Mouse (Mus musculus): Measurements from ENCODE around the gene Tbxa2r. TPM values are rescaled to one million over a fixed set of nuclear protein-coding genes. Genes with fewer than 3 reads are reported as not detected.
A peak's percentile ranks its signal among the peaks of the same experiment; 100 is the strongest.

Tbxa2r gene
- polyA plus RNA-seq, 1 experiment from 2014 or later, result 25.3 TPM

DNA sequence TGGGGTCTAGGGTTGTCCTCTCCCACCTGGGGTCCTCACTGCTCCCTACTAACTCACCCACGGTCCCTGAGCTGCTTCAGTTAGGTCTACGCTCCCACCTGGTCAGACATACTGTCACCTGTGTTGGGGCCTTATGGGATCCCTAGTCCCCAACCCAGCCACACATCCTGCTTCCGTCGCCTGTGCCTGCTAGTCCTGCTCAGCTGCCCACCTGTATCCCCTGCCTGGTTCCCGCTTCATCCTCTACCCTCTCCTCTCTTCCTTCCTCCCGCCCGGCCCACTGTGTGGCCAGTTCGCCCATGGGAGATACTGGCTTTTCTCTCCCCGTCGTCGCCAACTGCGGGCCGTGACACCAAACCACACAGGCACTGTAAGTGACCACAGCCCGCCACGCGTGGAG, 12.9 kb upstream of the Tbxa2r start:
- Histone ChIP-seq H3K4me1 (peaks cover 36% of the 10 kb centered on the region), H3K4me3 (replicated peaks) (no peak overlapping the region), H3K4me2 (no peak overlapping the region), H3K27ac (no peak overlapping the region), H3K36me3 (peaks cover 32% of the 10 kb centered on the region), H3K9ac (no peak overlapping the region), H3K27me3 (replicated peaks) (no peaks in the 10 kb centered on the region), H3K9me3 (no peaks in the 10 kb centered on the region)
- ATAC-seq (ENCODE audit: insufficient read depth, low FRiP score, low read depth), result no peak
- 94% methylated on average over 16 of the region's 16 CpGs for WGBS

DNA sequence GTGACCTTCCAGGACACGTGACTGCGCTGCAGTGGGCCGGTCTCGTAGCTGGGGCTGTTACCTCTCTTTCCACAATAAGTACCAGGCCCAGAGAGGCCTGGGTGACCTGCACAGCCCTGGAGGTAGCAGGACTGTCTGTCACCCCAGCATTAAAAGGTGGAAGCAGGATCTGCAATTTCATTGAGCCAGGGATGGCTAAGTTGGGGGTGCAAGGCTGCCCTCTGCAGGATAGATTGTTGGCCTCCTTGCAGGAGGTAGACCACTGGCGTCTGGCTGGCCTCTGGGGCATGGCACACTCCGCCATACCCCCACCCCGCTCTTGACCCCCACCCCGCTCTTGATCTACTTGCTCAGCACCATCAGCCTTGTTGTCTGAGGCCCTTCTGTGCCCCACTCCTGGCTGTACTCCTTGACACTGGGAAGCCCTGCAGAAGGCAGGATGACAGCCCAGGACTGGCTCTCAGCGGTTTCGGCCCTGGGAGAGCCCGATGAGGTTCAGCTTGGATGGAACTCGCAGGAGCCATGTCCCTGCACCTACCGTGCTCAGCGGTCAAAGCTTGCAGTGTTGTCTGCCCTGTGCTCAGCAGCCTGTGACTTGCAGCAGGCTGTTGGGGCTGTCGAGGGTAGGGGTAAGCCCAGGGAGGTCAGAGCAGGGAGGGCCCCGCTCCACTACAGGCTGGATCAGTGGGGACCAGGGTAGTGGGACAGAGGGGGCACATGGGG, 12.0 kb upstream of the Tbxa2r start:
- peak overlapping the region; percentile 55 for H3K4me2 ChIP-seq
- H3K4me3 ChIP-seq (replicated peaks), result peak overlapping the region; percentile 28
- peaks cover 36% of the 10 kb centered on the region for H3K4me1 ChIP-seq
- no peaks in the 10 kb centered on the region for H3K9me3 ChIP-seq
- H3K27me3 ChIP-seq (replicated peaks), result no peaks in the 10 kb centered on the region
- peak overlapping the region; percentile 13; the same call in 1 of the 2 replicates for H3K9ac ChIP-seq
- ATAC-seq (ENCODE audit: insufficient read depth, low FRiP score, low read depth), result no peak
- H3K36me3 ChIP-seq, result peaks cover 25% of the 10 kb centered on the region
- peak overlapping the region; percentile 65 for H3K27ac ChIP-seq
- WGBS, result 50% methylated on average over 16 of the region's 16 CpGs

- peak overlapping the region; percentile 13; the same call in 1 of the 2 replicates for H3K9ac ChIP-seq
- H3K27me3 ChIP-seq (replicated peaks), result no peaks in the 10 kb centered on the region
- H3K9me3 ChIP-seq, result no peaks in the 10 kb centered on the region
- H3K27ac ChIP-seq, result peak overlapping the region; percentile 65; the same call in 1 of the 2 replicates
- 17% methylated on average over 20 of the region's 20 CpGs for WGBS
- peak overlapping the region; percentile 28 for H3K4me3 ChIP-seq (replicated peaks)
- ATAC-seq (ENCODE audit: insufficient read depth, low FRiP score, low read depth), result no peak
- peak overlapping the region; percentile 55 for H3K4me2 ChIP-seq
- H3K36me3 ChIP-seq, result peaks cover 21% of the 10 kb centered on the region
- H3K4me1 ChIP-seq, result peaks cover 42% of the 10 kb centered on the region
Observed at GRCm38 (mm10) chr10:81317273-81317672, 11.3 kb upstream of the Tbxa2r start.

DNA sequence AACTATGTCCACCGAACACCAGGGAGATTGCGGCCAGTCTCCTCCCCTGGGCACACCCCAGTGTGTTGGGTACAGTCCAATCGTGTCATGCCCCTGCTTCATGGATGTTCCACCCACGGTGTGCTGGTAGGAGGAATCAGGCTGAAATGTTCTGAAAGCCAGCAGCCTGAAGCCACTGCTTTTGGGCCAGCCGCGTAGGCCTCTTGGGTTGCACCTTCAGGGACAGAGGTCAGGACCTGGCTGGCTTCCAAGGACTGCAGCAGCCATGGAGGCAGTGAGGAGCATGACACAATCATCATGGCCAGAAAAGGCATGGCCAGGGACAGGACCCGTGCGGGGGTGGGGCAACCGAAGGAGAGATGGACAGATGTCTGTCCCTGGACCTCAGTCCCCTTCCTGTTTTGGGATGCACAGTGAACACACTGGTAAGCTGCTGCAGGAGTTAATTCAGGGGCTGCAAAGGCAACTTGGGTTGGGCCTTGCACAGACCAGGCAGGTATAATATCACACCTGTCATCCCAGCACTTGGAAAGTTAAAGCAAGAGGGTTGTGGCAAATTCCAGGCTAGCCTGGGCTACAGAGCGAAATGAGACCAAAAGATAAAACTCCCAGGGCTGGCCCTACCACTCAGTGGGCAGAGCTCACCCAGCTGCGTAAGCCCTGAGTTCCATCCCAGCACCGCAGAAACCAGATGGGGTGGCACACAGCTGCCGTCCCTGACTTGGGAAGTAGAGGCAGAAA, 9.8 kb upstream of the Tbxa2r start:
- H3K36me3 ChIP-seq, result peaks cover 30% of the 10 kb centered on the region
- no peaks in the 10 kb centered on the region for H3K27me3 ChIP-seq (replicated peaks)
- 0 out of 2 replicates have a peak overlapping the region, but pooled peaks have one; percentile 10 for H3K9ac ChIP-seq
- no peak for ATAC-seq (ENCODE audit: insufficient read depth, low FRiP score, low read depth)
- H3K9me3 ChIP-seq, result no peaks in the 10 kb centered on the region
- 87% methylated on average over 13 of the region's 13 CpGs for WGBS
- H3K4me1 ChIP-seq, result peaks cover 46% of the 10 kb centered on the region
- peak overlapping the region; percentile 99; the same call in 1 of the 2 replicates for H3K4me3 ChIP-seq (replicated peaks)
- H3K27ac ChIP-seq, result peak overlapping the region; percentile 92; the same call in 1 of the 2 replicates
- H3K4me2 ChIP-seq, result peak overlapping the region; percentile 78

- Histone ChIP-seq H3K4me2 (peak overlapping the region; percentile 78), H3K27ac (peak overlapping the region; percentile 92), H3K9me3 (no peaks in the 10 kb centered on the region), H3K9ac (peak overlapping the region; percentile 10; the same call in 1 of the 2 replicates), H3K4me3 (replicated peaks) (peak overlapping the region; percentile 99), H3K27me3 (replicated peaks) (no peaks in the 10 kb centered on the region), H3K4me1 (peaks cover 46% of the 10 kb centered on the region), H3K36me3 (peaks cover 35% of the 10 kb centered on the region)
- no peak for ATAC-seq (ENCODE audit: insufficient read depth, low FRiP score, low read depth)
- WGBS, result 26% methylated on average over 8 of the region's 8 CpGs
Observed at GRCm38 (mm10) chr10:81319330-81319699, 9.2 kb upstream of the Tbxa2r start.

DNA sequence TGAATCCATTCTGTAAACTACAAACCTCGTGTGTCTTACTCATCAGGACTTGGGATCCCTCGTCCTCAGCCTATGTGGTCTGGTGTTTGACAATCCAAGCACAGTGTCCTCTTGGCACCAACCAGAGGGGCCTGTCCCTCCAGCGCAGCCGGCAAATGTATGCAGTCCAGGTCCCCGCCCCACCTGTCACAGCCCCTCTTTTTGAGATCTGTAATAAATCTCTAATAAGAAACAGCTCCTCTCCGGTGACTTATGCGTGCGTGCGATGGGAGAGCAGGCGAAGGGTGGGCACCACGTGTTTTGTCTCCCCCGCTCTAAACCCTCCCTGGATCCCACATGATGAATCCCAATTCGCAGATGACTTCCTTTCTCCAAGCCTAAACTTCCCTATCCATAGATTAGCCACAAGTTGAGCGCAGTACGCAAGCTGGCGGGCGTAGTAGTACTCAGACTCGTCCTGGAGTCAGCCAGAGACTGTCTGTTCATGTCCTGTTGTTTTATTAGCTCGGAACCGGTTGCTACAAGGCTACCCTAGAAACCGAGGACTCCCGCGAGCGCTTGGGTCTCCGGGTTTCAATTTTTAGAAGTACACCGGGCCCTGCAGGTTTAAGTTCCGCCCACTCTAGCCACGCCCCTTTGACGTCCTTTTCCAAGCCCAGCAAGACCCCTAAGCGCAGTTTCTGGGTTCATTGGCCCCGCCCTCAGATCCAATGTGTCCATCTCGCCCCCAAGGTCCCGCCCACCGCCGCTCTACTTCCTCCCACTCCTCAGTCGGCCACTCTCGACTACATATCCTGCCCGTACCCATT, 8.6 kb upstream of the Tbxa2r start:
- Histone ChIP-seq H3K27me3 (replicated peaks) (no peaks in the 10 kb centered on the region), H3K4me1 (peaks cover 46% of the 10 kb centered on the region), H3K27ac (peak overlapping the region; percentile 92), H3K36me3 (peaks cover 41% of the 10 kb centered on the region), H3K9me3 (no peaks in the 10 kb centered on the region), H3K4me3 (replicated peaks) (peak overlapping the region; percentile 99), H3K9ac (peak overlapping the region; percentile 10; the same call in 1 of the 2 replicates), H3K4me2 (peak overlapping the region; percentile 78)
- under 1% methylated on average over 38 of the region's 38 CpGs for WGBS
- no peak; the same call in 1 of the 2 replicates for ATAC-seq (ENCODE audit: insufficient read depth, low FRiP score, low read depth)

DNA sequence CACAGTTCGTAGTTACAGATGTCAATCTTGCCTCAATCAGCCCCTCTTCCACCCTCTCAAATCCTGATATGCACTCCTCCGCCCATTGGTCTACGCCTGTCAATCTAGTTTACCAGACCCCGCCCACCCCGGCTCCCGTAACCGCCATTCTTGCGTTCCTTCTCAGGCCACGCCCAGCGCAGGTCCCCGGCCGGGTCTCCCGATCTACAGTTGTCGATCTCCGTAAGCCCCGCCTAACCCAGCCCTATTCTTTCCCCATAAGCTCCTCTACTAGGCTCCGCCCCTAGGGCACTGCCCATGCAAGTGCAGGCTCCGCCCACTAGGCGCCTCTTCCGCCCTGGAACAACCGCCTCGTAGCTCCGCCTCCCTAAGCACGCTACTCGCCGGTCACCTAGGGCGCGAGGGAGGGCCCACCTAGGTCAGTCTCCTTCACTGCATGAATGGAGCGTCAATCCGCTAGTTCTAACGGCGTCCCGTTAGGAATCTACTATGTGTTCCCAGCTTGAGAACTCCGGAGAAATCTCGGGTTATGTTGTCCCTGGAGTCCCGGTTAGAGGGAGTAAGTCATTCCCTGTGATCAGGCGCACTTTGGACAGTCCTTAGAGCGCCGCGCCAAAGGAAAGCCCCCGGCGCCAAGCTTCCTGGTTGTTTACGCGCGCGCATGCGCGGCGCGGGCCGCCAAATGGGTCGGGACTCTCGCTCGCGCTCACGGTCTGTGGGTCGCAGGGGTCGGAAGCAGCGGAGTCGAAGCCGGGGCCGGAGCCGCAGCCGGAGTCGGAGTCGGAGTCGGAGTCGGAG, 7.8 kb upstream of the Tbxa2r start, which contains the start of gene Cactin:
TSS of gene Cactin (plus strand) at position 554 of the 798 bp plus-strand sequence.
- Histone ChIP-seq H3K4me3 (replicated peaks) (peak within 1 kb of the TSS; percentile 99), H3K4me1 (peaks cover 46% of the 10 kb centered on the region), H3K27me3 (replicated peaks) (no peaks in the 10 kb centered on the region), H3K27ac (peak within 1 kb of the TSS; percentile 92), H3K4me2 (peak within 1 kb of the TSS; percentile 78), H3K9ac (peak within 1 kb of the TSS; percentile 92), H3K36me3 (peaks cover 45% of the 10 kb centered on the region), H3K9me3 (no peaks in the 10 kb centered on the region)
- peak; percentile 92 for ATAC-seq (ENCODE audit: insufficient read depth, low FRiP score, low read depth)
- WGBS, result under 1% methylated on average over 68 of the region's 68 CpGs

- no peak for ATAC-seq (ENCODE audit: insufficient read depth, low FRiP score, low read depth)
- Histone ChIP-seq H3K9me3 (no peaks in the 10 kb centered on the region), H3K9ac (peak overlapping the region; percentile 92), H3K4me2 (peak overlapping the region; percentile 65), H3K27ac (peak overlapping the region; percentile 92), H3K4me1 (peaks cover 40% of the 10 kb centered on the region), H3K4me3 (replicated peaks) (peak overlapping the region; percentile 99), H3K36me3 (peaks cover 52% of the 10 kb centered on the region), H3K27me3 (replicated peaks) (no peaks in the 10 kb centered on the region)
- WGBS, result 2% methylated on average over 20 of the region's 20 CpGs
Observed at GRCm38 (mm10) chr10:81321436-81321835, 7.1 kb upstream of the Tbxa2r start.

GRCm38 (mm10) chr10:81322444-81322843, 6.1 kb upstream of the Tbxa2r start:
- H3K9ac ChIP-seq, result no peak overlapping the region
- H3K4me2 ChIP-seq, result peak overlapping the region; percentile 65
- peaks cover 30% of the 10 kb centered on the region for H3K4me1 ChIP-seq
- H3K9me3 ChIP-seq, result no peaks in the 10 kb centered on the region
- H3K27me3 ChIP-seq (replicated peaks), result no peaks in the 10 kb centered on the region
- no peak overlapping the region for H3K27ac ChIP-seq
- H3K4me3 ChIP-seq (replicated peaks), result peak overlapping the region; percentile 99; the same call in 1 of the 2 replicates
- 91% methylated on average over 27 of the region's 27 CpGs for WGBS
- ATAC-seq (ENCODE audit: insufficient read depth, low FRiP score, low read depth), result no peak
- H3K36me3 ChIP-seq, result peaks cover 60% of the 10 kb centered on the region

DNA sequence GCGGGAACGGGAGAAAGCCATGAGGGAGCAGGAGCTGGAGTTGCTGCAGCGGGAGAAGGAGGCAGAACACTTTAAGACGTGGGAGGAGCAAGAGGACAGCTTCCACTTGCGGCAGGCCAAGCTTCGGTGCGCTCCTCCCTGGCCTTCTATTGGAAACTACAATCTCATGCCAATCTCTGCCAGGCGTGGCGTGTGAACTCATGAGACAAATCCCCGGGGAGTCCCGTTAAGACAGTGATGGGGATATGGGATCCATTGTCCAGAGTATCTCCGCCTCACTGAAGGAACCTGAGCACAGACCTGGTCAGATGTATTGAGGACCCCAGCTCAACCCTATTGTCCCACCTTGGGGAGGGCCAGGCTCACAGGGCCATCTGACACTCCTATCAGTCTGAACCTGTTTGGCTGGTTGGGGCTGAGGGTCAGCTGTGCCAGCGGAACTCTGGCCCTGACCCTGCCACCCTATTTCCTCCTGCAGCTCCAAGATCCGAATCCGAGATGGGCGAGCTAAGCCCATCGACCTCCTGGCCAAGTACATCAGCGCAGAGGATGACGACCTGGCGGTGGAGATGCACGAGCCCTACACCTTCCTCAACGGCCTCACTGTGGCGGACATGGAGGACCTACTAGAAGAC, 5.3 kb upstream of the Tbxa2r start:
- Histone ChIP-seq H3K27me3 (replicated peaks) (no peaks in the 10 kb centered on the region), H3K4me2 (no peak overlapping the region), H3K4me3 (replicated peaks) (no peak overlapping the region), H3K9me3 (no peaks in the 10 kb centered on the region), H3K9ac (no peak overlapping the region), H3K4me1 (peaks cover 33% of the 10 kb centered on the region), H3K36me3 (peaks cover 53% of the 10 kb centered on the region), H3K27ac (no peak overlapping the region)
- 89% methylated on average over 23 of the region's 23 CpGs for WGBS
- no peak for ATAC-seq (ENCODE audit: insufficient read depth, low FRiP score, low read depth)
